Mouse (Mus musculus) intestine, embryonic 14.5 days (tissue): ENCODE measurements around the gene Strn4. TPM values are rescaled to one million over a fixed set of nuclear protein-coding genes. Genes with fewer than 3 reads are reported as not detected.
A peak's percentile ranks its signal among the peaks of the same experiment; 100 is the strongest.

ENCODE experiments used
- ATAC-seq: fragments of 200-750 bp; cut with Nextera tagmentation; replicated peaks from 2 replicates; pipeline ENCODE4 v1.8.0; 2017; ENCODE audit warnings: low read depth, moderate number of reproducible peaks, moderate TSS enrichment, moderate library complexity; ENCODE audit not compliant: low FRiP score, low TSS enrichment
- DNase-seq: peaks from one replicate; pipeline ENCODE4 v3.0.0-alpha.2; 2018; ENCODE audit warnings: low spot score
- H3K27ac ChIP-seq: fragments of 300-500 bp; sonication (generic); 2 replicates; pipeline ENCODE4 v1.5.1; 2014; ENCODE audit warnings: low read depth, mild to moderate bottlenecking, control low read depth
- H3K27me3 ChIP-seq: fragments of 300-500 bp; sonication (generic); replicated peaks from 2 replicates; pipeline ENCODE4 v1.6.1; 2014; ENCODE audit warnings: low read length, control low read depth; ENCODE audit not compliant: control insufficient read depth, insufficient read depth
- H3K36me3 ChIP-seq: fragments of 300-500 bp; sonication (generic); 2 replicates; pipeline ENCODE4 v1.6.1; 2014; ENCODE audit warnings: low read length, control low read depth; ENCODE audit not compliant: control insufficient read depth, insufficient read depth
- H3K4me1 ChIP-seq: fragments of 300-500 bp; sonication (generic); replicated peaks from 2 replicates; pipeline ENCODE4 v1.6.1; 2014; ENCODE audit warnings: low read length, control low read depth, mixed read lengths; ENCODE audit not compliant: control insufficient read depth, insufficient read depth
- H3K4me2 ChIP-seq: fragments of 300-500 bp; sonication (generic); 2 replicates; pipeline ENCODE4 v1.6.1; 2014; ENCODE audit warnings: low read length
- H3K4me3 ChIP-seq: fragments of 300-500 bp; sonication (generic); 2 replicates; pipeline ENCODE4 v1.5.1; 2014; ENCODE audit warnings: low read depth, low read length, control low read depth, mixed read lengths
- H3K9ac ChIP-seq: fragments of 300-500 bp; sonication (generic); 2 replicates; pipeline ENCODE4 v1.6.1; 2014; ENCODE audit warnings: mild to moderate bottlenecking, low read length
- H3K9me3 ChIP-seq: fragments of 300-500 bp; sonication (generic); 2 replicates; pipeline ENCODE4 v1.6.1; 2016; ENCODE audit warnings: low read length, control low read depth; ENCODE audit not compliant: control insufficient read depth
- WGBS: fragments of 180-500 bp; shearing (Covaris S2); extraction: QIAGEN DNeasy Blood & Tissue Kit; methylation state at CpG from one replicate; pipeline ENCODE4 v1.1.7; 2014; 5-methylcytosine and 5-hydroxymethylcytosine counted together
- polyA plus RNA-seq: library from polyadenylated mRNA; unstranded; fragments of >200 nt; fragmentation: Nextera tagmentation; extraction: Ambion mirVana; gene quantifications from 2 replicates; pipeline ENCODE4 v1.2.1, GENCODE M21; 2014

Strn4 gene
- polyA plus RNA-seq, 1 experiment from 2014 or later = 111 TPM

GRCm38 (mm10) chr7:16827274-16827673 lies 11.6 kb downstream of the Strn4 start:
- H3K4me2 ChIP-seq = no peak overlapping the region
- H3K27me3 ChIP-seq = no peaks in the 10 kb centered on the region
- H3K27ac ChIP-seq = no peak overlapping the region
- no peaks in the 10 kb centered on the region for H3K4me1 ChIP-seq
- peaks cover 97% of the 10 kb centered on the region for H3K36me3 ChIP-seq
- no peak overlapping the region for H3K9ac ChIP-seq
- ATAC-seq (no peak), DNase-seq (no peak)
- no peaks in the 10 kb centered on the region for H3K9me3 ChIP-seq
- 71% methylated on average over 4 of the region's 4 CpGs for WGBS
- no peak overlapping the region for H3K4me3 ChIP-seq

DNA sequence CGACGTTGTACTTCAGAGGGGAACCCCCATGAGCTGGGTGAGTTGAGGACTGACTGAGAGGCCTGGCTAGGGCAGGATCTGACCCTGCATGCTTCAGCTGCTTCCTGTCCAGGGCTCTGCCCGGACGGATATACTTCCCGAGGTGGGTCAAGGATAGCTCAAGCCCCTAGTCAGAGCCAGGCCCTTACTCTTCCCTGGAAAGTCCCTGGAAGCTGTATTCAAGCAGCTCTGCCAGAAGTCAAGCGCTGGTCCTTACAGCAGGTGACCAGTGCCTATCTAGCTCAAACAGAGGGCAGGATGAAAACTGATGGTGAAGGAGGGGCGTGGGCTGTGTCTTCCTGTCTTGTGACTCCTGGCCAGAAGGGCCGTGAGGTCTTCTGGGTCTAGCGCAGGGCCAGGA lies 14.8 kb downstream of the Strn4 start:
- H3K4me2 ChIP-seq = no peak overlapping the region
- H3K27me3 ChIP-seq = no peaks in the 10 kb centered on the region
- peaks cover 100% of the 10 kb centered on the region for H3K36me3 ChIP-seq
- WGBS = 85% methylated on average over 9 of the region's 9 CpGs
- H3K4me3 ChIP-seq = no peak overlapping the region
- H3K9me3 ChIP-seq = no peaks in the 10 kb centered on the region
- H3K9ac ChIP-seq = no peak overlapping the region
- ATAC-seq (no peak), DNase-seq (no peak)
- H3K27ac ChIP-seq = no peak overlapping the region
- H3K4me1 ChIP-seq = no peaks in the 10 kb centered on the region

- Histone ChIP-seq H3K27me3 (no peaks in the 10 kb centered on the region), H3K27ac (no peak overlapping the region), H3K4me3 (no peak overlapping the region), H3K9ac (no peak overlapping the region), H3K36me3 (peaks cover 76% of the 10 kb centered on the region), H3K4me1 (no peaks in the 10 kb centered on the region; the same call in 1 of the 2 replicates), H3K9me3 (no peaks in the 10 kb centered on the region), H3K4me2 (no peak overlapping the region)
- 92% methylated on average over 18 of the region's 18 CpGs for WGBS
- no peak for DNase-seq
- no peak for ATAC-seq
These were observed 22.5 kb downstream of the Strn4 start for GRCm38 (mm10) chr7:16837916-16838803.

DNA sequence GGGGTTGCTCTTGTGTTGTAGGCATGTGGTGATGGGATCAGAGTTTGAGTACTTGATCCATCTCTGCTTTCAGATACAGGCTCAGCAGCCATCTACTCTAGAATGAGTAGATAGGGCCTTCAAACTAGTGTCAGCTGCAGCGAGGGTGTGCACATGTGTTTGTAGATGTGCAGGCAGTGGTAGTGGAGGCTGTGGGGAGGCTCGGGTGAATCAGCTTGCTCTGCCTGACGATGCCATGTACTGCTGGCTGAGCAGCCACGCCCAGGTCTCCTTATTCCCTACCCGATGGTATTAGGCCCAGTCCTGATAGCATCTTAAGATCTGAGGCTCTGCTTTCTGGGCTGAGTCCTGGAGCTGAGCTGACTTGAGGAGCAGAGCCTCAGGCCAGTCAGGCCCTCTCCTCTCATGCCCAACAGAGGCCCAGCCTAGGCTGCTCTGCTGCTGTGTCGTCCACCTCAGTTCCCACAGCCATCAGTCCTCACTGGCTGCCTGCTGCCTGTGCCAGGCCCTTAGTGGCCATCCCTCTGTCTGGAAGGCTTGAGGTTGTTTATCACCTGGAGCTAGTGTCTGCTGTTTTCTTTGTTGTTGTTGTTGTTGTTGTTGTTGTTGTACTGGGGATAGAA lies 23.2 kb downstream of the Strn4 start:
- Histone ChIP-seq H3K36me3 (peaks cover 68% of the 10 kb centered on the region), H3K9me3 (no peaks in the 10 kb centered on the region), H3K27me3 (no peaks in the 10 kb centered on the region), H3K4me3 (no peak overlapping the region), H3K4me1 (peaks cover 1% of the 10 kb centered on the region; the same call in 1 of the 2 replicates), H3K4me2 (no peak overlapping the region), H3K9ac (no peak overlapping the region), H3K27ac (no peak overlapping the region)
- DNase-seq (no peak), ATAC-seq (no peak)
- WGBS = 81% methylated on average over 6 of the region's 6 CpGs

DNA sequence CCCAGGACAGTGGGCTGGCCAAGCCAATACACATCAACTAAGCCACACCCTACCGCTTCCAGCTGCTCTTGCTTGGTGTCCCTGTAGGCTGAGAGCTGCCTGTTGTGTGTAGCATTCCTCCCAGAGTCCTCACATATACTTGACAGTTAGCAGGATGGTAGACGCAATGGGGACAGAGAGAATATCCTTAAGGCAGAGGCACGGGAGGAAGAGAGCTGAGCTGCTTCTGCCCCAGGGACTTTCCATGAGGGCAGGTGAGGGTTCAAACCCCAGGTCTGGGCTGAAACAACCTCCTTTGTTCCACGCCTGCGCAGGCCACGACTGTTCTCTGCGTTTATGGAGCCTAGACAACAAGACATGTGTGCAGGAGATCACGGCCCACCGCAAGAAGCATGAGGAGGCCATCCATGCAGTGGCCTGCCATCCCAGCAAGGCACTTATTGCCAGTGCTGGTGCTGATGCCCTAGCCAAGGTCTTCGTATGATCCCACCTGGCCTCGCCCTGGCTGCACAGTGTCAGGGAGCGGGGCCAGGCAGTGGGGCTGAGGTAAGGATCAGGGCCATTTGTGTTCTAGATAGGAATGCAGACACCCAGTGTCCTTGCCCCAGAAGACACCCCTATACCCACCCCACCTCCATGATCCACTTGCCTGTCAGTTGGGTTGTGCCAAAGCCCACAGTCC lies 23.9 kb downstream of the Strn4 start:
- Histone ChIP-seq H3K9ac (no peak overlapping the region), H3K27me3 (no peaks in the 10 kb centered on the region), H3K4me1 (peaks cover 6% of the 10 kb centered on the region; the same call in 1 of the 2 replicates), H3K4me3 (no peak overlapping the region), H3K4me2 (no peak overlapping the region), H3K9me3 (no peaks in the 10 kb centered on the region), H3K27ac (no peak overlapping the region), H3K36me3 (peaks cover 62% of the 10 kb centered on the region)
- no peak for DNase-seq
- no peak for ATAC-seq
- WGBS = 92% methylated on average over 12 of the region's 12 CpGs

DNA sequence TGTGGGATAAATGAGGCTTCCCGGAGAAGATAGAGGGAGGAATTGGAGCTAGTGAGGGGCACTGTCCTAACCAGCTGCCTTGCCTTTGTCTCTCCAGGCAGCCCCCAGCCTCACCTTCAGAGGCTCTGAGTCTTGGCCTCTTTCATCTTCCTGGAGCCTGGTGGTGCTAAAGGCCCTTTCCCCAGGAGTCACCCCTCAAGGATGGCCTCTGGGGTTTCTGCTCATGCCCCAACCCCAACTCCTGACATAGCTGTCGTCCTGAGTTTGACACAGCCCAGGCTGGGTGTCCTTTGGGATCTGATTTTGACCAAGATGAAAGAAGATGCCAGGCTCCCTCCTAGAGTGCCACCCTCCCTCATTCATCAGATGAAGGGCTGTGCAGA lies 24.4 kb downstream of the Strn4 start:
- no peak overlapping the region for H3K27ac ChIP-seq
- no peaks in the 10 kb centered on the region for H3K9me3 ChIP-seq
- H3K4me3 ChIP-seq = no peak overlapping the region
- ATAC-seq (no peak), DNase-seq (no peak)
- H3K27me3 ChIP-seq = no peaks in the 10 kb centered on the region
- peaks cover 10% of the 10 kb centered on the region for H3K4me1 ChIP-seq
- no peak overlapping the region for H3K4me2 ChIP-seq
- H3K9ac ChIP-seq = no peak overlapping the region
- peaks cover 56% of the 10 kb centered on the region for H3K36me3 ChIP-seq
- WGBS = 83% methylated on average over 2 of the region's 2 CpGs

DNA sequence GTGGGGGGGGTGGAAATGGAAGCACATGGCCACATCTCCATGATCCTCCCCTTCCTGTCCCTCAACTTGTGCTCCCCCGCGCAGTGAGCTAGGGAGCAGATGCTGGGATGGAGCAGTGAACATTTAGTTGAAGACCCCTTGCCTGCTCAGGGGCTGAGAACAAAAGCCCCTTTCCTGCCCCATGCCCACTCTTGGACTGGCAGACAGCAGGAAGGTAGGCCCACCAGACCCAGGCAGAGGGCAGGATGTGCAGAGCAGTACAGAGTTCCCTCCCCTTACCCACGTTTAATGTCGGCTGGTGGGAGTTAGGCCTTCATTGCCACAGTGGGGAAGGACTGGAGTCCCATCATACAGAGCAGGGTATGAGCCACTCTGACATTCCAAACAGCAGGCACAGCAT lies 25.4 kb downstream of the Strn4 start:
- Histone ChIP-seq H3K4me2 (no peak overlapping the region), H3K9me3 (no peaks in the 10 kb centered on the region), H3K36me3 (peaks cover 50% of the 10 kb centered on the region), H3K9ac (no peak overlapping the region), H3K4me1 (peaks cover 16% of the 10 kb centered on the region), H3K4me3 (no peak overlapping the region), H3K27me3 (no peaks in the 10 kb centered on the region), H3K27ac (peak overlapping the region; percentile 57; the same call in 1 of the 2 replicates)
- ATAC-seq (no peak), DNase-seq (no peak)
- 77% methylated on average over 4 of the region's 4 CpGs for whole genome bisulfite sequencing

DNA sequence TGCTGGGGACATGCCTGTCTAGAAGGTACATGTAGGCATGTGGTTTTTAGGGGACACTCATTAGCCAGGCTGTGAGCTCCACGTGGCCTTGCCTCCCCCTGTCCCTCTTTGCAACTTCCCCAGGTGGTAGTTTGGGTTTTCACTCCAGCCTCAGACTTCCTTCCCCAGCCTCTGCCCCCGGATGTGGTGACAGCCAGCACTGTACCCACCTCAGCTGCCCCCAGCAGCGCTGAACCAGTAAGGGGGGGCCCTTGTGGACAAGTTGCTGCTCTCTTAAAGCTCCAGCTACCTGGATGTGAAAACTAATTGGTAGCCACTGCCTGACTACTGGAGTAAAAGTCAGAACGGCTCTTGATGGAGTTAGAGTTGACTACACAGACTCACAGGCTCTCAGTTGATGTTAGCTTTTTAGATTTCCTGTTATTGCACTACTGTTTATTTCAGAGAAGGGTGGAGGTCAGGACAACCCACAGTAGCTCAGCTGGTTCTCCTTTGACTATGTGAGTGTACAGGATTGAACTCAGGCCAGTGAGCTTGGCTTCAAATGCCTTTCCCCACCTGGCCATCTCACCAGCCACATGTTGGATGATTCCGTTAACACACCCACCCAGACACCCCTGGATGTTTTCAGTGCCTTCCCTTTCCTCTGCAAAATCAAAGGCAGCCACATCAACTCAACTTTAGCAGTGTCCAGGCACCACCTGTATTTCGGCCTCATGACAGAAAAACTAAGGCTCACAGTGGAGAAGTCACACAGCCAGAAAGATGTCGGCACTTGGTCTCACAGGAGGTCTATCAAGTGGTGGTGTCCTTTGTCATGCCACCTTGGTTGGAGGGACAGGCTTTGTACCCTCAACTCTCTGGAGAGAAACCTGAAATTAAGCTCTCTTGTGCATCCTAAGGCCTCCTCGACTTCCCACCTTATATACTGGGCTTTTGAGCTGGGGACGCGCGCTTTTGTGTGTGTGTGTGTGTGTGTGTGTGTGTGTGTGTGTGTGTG lies 26.2 kb downstream of the Strn4 start:
- no peaks in the 10 kb centered on the region for H3K27me3 ChIP-seq
- no peaks in the 10 kb centered on the region for H3K9me3 ChIP-seq
- WGBS = 41% methylated on average over 11 of the region's 11 CpGs
- DNase-seq = no peak
- H3K4me1 ChIP-seq = peaks cover 16% of the 10 kb centered on the region
- H3K4me2 ChIP-seq = peak overlapping the region; percentile 95
- H3K27ac ChIP-seq = peak overlapping the region; percentile 57
- no peak for ATAC-seq
- H3K4me3 ChIP-seq = no peak overlapping the region
- H3K36me3 ChIP-seq = peaks cover 48% of the 10 kb centered on the region
- no peak overlapping the region; the same call in 1 of the 2 replicates for H3K9ac ChIP-seq
